Mouse (Mus musculus): Measurements from ENCODE around the gene Dock2. TPM values are rescaled to one million over a fixed set of nuclear protein-coding genes. Genes with fewer than 3 reads are reported as not detected.
"Not testable (repeated sequence)": the region's sequence is repeated elsewhere in the genome, so short reads cannot be mapped to it uniquely, and the experiment has no call there.

Dock2 gene
- total RNA-seq, 2 experiments from 2014 or later, result 2.7 to 3.8 TPM

- no peak overlapping the region for H3K27ac ChIP-seq
- intact Hi-C loops (cut with DNase I), result no loop called here
- H3K4me3 ChIP-seq, result no peak overlapping the region
- no peak for DNase-seq (ENCODE audit: extremely low spot score in 1 of 2, low spot score in 2 of 2)
- no peak for TF ChIP-seq CTCF (IDR thresholded peaks at IDR 0.05)
Measured at GRCm38 (mm10) chr11:34242979-34243378, 540.7 kb downstream of the Dock2 start.

GRCm38 (mm10) chr11:34240252-34240651 lies 543.4 kb downstream of the Dock2 start:
- H3K27ac ChIP-seq, result no peak overlapping the region
- TF ChIP-seq CTCF (IDR thresholded peaks at IDR 0.05), result no peak
- intact Hi-C loops (cut with DNase I), result no loop called here
- no peak overlapping the region for H3K4me3 ChIP-seq
- no peak for DNase-seq (ENCODE audit: extremely low spot score in 1 of 2, low spot score in 2 of 2)

DNA sequence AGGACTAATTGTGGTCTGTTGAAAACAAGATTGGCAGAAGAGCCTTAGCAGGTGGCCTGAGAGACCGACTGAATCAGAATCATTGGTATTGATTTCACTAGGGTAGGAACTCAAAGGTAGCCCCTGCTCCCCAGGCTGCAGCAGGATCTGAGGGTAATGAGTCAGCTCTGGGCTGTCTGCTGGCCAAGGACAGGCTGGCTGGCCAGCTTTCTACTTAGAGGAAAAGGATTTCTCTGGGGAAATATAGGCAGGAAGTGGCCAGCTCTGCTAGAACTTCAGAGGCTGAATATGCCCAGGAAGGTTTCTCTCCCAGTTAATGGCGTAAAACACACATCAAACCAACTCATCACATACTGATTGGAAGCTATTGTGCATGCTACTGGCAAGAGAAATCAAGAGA lies 544.0 kb downstream of the Dock2 start:
- DNase-seq (ENCODE audit: extremely low spot score in 1 of 2, low spot score in 2 of 2), result no peak
- no peak overlapping the region for H3K27ac ChIP-seq
- H3K4me3 ChIP-seq, result no peak overlapping the region
- intact Hi-C loops (cut with DNase I), result loop anchor here (5.0 kb wide), 1 partner anchor 73 kb away; the partner anchor contains the start of gene Fam196b
- no peak for TF ChIP-seq CTCF (IDR thresholded peaks at IDR 0.05)

GRCm38 (mm10) chr11:34236885-34237284 lies 546.8 kb downstream of the Dock2 start:
- intact Hi-C loops (cut with DNase I), result loop anchor here (5.0 kb wide), 1 partner anchor 75 kb away; the partner anchor contains the start of gene Fam196b
- no peak for TF ChIP-seq CTCF (IDR thresholded peaks at IDR 0.05)
- no peak overlapping the region for H3K27ac ChIP-seq
- no peak for DNase-seq (ENCODE audit: extremely low spot score in 1 of 2, low spot score in 2 of 2)
- H3K4me3 ChIP-seq, result no peak overlapping the region

DNA sequence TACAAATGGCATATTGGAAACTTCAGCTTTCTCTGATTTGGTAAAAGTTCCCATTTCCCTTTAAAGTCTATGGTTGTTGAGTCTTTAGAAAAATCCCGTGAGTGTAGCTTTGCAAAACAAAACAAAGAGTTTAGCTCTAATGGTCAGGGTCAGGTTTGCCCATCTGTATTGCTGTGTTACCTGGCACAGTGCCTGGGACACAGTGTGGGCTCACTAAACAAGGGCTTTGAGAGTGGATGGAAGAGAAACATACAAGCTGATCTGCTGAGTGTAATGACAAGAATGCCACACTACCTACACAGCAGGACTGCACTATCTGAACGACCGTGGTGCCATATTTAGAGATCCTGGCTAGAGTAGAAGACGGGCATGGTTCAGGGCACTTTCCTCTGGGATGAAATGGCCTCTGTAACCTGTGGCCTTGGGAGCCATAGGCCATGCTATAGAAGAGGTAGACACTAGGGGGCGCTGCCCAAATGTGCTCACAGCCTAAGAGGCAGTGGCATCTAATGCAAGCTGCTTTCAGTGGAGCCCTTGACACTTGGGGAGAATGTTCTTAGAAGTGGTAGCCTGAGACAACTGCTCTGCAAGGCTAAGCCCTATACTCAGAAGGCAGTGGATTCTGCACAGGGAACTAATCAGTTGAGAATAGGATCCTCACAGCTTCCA lies 547.5 kb downstream of the Dock2 start:
- H3K27ac ChIP-seq, result no peak overlapping the region
- peak; percentile 20 to 33 for DNase-seq (ENCODE audit: extremely low spot score in 1 of 2, low spot score in 2 of 2)
- intact Hi-C loops (cut with DNase I), result loop anchor here (5.0 kb wide), 1 partner anchor 76 kb away; the partner anchor contains the start of gene Fam196b
- H3K4me3 ChIP-seq, result no peak overlapping the region
- peak; percentile 67 for TF ChIP-seq CTCF (IDR thresholded peaks at IDR 0.05)

DNA sequence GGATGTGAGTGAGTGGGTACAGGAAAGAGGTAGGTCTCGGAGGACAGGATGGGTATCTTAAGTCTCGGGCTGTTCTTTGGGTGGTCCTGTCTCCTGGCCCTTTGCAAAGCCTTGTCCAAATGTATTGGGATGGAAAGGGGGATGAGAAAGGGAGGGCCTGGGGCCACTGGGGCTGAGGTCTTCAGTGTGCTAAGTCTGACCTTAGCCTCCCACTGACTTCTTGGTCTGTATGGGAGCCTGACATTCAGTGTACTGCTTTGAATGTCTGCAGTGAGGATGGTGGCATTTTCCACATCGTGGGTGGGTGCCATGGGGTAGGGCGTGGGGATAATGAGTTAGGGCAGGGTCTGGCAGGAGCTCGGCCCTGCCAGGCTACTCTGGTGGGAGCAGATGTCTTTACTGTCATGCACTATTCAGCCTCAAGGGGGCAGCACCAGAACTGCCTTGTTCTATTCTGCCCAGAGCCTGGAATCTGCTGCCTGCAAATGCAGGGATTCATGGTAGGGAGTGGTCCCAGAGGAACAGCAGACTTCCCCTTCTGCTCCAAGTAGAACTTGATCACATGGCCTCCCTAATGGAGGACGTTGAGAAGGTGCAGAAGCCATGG lies 554.8 kb downstream of the Dock2 start:
- intact Hi-C loops (cut with DNase I), result loop anchor here (2.0 to 5.0 kb wide), 3 partner anchors 476 to 586 kb away; no protein-coding TSS in a partner anchor
- DNase-seq (ENCODE audit: extremely low spot score in 1 of 2, low spot score in 2 of 2), result peak; percentile 65 to 83
- Histone ChIP-seq H3K4me3 (no peak overlapping the region), H3K27ac (no peak overlapping the region)
- TF ChIP-seq CTCF (IDR thresholded peaks at IDR 0.05), result peak; percentile 93

- peak; percentile 75 for TF ChIP-seq CTCF (IDR thresholded peaks at IDR 0.05)
- Histone ChIP-seq H3K27ac (no peak overlapping the region), H3K4me3 (no peak overlapping the region)
- no peak for DNase-seq (ENCODE audit: extremely low spot score in 1 of 2, low spot score in 2 of 2)
- intact Hi-C loops (cut with DNase I), result loop anchor here (5.0 kb wide), 1 partner anchor 570 kb away; no protein-coding TSS in a partner anchor
Measured at GRCm38 (mm10) chr11:34227180-34227579, 556.5 kb downstream of the Dock2 start.

DNA sequence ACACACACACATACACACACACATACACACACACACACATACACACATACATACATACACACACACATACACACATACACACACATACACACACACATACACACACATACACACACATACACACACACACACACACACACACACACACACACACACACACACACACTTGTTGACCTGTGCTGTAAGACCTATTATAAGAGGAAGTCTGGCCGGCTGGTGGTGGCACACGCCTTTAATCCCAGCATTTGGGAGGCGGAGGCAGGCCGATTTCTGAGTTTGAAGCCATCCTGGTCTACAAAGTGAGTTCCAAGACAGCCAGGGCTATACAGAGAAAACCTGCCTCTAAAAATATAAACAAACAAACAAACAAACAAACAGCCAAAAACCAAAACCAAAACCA lies 563.1 kb downstream of the Dock2 start:
- DNase-seq (ENCODE audit: extremely low spot score in 1 of 2, low spot score in 2 of 2); H3K4me3 ChIP-seq; H3K27ac ChIP-seq; intact Hi-C loops (cut with DNase I): not testable (repeated sequence)

DNA sequence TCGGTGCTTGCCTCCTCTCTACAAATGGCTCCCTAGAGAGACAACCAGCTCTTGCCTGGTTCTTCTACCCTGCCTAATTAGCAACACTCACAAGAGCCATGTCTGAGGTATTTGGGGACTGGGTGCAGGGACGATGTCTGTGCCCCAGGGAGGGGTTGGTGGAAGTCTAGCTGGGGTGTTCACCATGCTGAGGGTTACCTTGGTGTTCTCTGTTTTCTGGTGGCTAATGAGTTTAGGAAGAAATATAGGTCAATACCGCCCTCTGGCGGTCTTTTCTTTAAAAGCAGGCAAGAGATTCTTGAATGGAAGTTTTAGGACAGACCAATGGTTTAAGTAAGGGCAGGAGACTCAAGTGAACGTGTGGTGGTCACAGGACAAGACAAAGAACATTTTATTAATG lies 570.8 kb downstream of the Dock2 start:
- no peak overlapping the region for H3K4me3 ChIP-seq
- H3K27ac ChIP-seq, result no peak overlapping the region
- intact Hi-C loops (cut with DNase I), result loop anchor here (1.0 to 10.0 kb wide), 6 partner anchors 64 to 481 kb away; no protein-coding TSS in a partner anchor
- TF ChIP-seq CTCF (IDR thresholded peaks at IDR 0.05), result peak; percentile 84
- DNase-seq (ENCODE audit: extremely low spot score in 1 of 2, low spot score in 2 of 2), result peak; percentile 65 to 67

DNA sequence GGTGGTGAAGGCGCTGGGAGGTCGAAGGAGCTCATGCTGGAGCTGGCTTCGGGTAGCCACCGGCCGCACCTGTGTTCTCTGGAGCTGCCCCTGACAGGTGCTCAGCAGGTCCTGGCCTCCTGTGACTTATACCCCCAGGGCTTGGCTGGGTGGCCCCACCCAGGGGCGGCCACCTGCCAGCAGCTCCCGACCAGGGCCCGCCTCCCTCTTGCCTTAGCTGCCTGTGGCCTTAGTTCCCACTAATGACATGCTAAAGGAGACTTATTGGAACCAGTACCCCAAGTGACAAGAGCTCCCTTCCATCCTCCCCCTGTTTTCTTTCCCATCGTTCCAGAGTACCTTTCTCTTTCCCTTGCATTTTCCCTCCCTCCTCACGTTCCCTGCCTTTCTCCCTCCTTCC lies 575.7 kb downstream of the Dock2 start, which contains the start of gene Foxi1:
Gene Foxi1, minus strand, starts transcription at position 101 of the 400 bp plus-strand sequence.
- Histone ChIP-seq H3K27ac (no peak within 1 kb of the TSS), H3K4me3 (no peak within 1 kb of the TSS)
- no peak for DNase-seq (ENCODE audit: extremely low spot score in 1 of 2, low spot score in 2 of 2)
- no peak for TF ChIP-seq CTCF (IDR thresholded peaks at IDR 0.05)
- intact Hi-C loops (cut with DNase I), result no loop called here

GRCm38 (mm10) chr11:34202769-34203168 lies 580.9 kb downstream of the Dock2 start:
- H3K27ac ChIP-seq, result no peak overlapping the region
- intact Hi-C loops (cut with DNase I), result no loop called here
- DNase-seq (ENCODE audit: extremely low spot score in 1 of 2, low spot score in 2 of 2), result no peak
- no peak overlapping the region for H3K4me3 ChIP-seq
- TF ChIP-seq CTCF (IDR thresholded peaks at IDR 0.05), result no peak

DNA sequence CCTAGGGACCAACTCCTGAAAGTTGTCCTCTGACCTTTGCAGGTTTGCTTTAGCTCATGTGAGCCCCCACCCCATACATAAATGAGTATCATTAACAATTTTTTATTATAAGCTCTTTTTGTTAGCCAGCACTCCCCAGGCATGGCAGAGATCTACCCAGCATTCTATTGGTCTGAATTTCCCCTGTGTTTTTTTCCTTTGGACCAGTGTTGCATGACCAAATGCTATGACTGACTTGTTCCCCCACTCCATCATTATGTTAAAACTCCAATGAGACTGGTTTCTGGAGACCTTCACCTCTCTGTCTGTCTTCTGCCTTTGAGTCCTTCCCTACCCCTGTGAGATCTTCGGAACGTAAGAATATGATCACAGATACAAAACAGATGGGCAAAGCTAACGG lies 588.5 kb downstream of the Dock2 start:
- TF ChIP-seq CTCF (IDR thresholded peaks at IDR 0.05), result no peak
- no peak overlapping the region for H3K4me3 ChIP-seq
- no peak for DNase-seq (ENCODE audit: extremely low spot score in 1 of 2, low spot score in 2 of 2)
- intact Hi-C loops (cut with DNase I), result no loop called here
- H3K27ac ChIP-seq, result no peak overlapping the region

Measured in left cerebral cortex, adult 2 months (tissue).